Mouse (Mus musculus): ENCODE measurements around the gene Olfr1428. TPM values are rescaled to one million over a fixed set of nuclear protein-coding genes. Genes with fewer than 3 reads are reported as not detected.

Gene Olfr1428
- not detected in 2 replicates for polyA plus RNA-seq (2015; fragmentation: Nextera tagmentation; extraction: Ambion mirVana)

DNA sequence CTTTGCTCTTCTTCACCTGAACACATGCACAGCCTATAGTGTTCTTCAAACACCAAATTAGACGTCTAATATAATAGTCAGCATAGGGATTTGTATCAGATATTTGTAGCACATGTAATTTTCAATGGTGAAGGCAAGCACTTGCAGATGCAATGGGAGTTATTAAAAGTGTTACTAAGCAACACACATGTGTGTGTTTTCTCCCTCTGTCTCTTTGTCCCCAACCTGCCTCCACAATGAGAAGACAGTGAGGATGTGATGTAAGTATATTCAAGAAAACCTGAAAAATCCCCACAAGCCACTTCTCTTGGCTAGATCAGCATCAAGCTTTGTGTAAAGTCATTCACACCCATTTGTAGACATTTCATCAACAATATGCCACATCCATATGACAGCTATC, at the start of gene Olfr1428:
Gene Olfr1428 (minus strand): TSS at position 101 of the 400 bp plus-strand sequence.
- ATAC-seq (ENCODE audit: insufficient read depth, low FRiP score), result no peak
- Histone ChIP-seq H3K36me3 (ENCODE audit: control insufficient read depth, insufficient read depth, low read length) (no peaks in the 10 kb centered on the region), H3K9me3 (replicated peaks; ENCODE audit: control insufficient read depth, low read length) (no peaks in the 10 kb centered on the region), H3K27ac (ENCODE audit: low read length) (no peak within 1 kb of the TSS), H3K4me2 (ENCODE audit: low read depth, low read length) (no peak within 1 kb of the TSS), H3K4me3 (replicated peaks; ENCODE audit: low read length) (no peak within 1 kb of the TSS), H3K27me3 (ENCODE audit: control insufficient read depth, insufficient read depth, low read length) (no peaks in the 10 kb centered on the region), H3K4me1 (ENCODE audit: control insufficient read depth, insufficient read depth, low read length) (no peaks in the 10 kb centered on the region), H3K9ac (ENCODE audit: low read length) (no peak within 1 kb of the TSS)
- WGBS, result 71% methylated on average over 1 of the region's 1 CpGs

DNA sequence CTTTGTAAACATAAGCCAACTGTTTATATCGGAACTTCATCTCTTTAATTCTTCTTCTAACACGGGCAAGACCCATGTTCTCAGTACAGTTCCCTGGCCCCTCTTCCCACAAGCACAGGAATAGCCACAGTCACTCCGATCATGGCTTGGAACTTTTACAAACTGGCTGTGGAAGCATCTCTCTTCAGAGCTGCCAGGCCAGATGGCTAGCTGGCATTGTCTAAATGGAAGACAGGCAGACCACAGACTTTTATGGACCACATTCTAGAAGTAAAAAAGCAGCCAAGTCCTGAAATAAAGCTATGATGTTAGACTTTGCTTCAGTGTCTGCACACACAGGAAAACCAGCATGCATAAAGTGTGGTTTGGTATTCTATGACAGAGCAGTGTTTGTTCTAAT, 29.8 kb upstream of the Olfr1428 start:
- H3K36me3 ChIP-seq (ENCODE audit: control insufficient read depth, insufficient read depth, low read length), result no peaks in the 10 kb centered on the region
- ATAC-seq (ENCODE audit: insufficient read depth, low FRiP score), result no peak
- H3K27me3 ChIP-seq (ENCODE audit: control insufficient read depth, insufficient read depth, low read length), result no peaks in the 10 kb centered on the region
- H3K27ac ChIP-seq (ENCODE audit: low read length), result no peak overlapping the region
- H3K4me1 ChIP-seq (ENCODE audit: control insufficient read depth, insufficient read depth, low read length), result no peaks in the 10 kb centered on the region
- no peak overlapping the region for H3K4me3 ChIP-seq (replicated peaks; ENCODE audit: low read length)
- 79% methylated on average over 3 of the region's 3 CpGs for WGBS
- H3K4me2 ChIP-seq (ENCODE audit: low read depth, low read length), result no peak overlapping the region
- no peaks in the 10 kb centered on the region for H3K9me3 ChIP-seq (replicated peaks; ENCODE audit: control insufficient read depth, low read length)
- no peak overlapping the region for H3K9ac ChIP-seq (ENCODE audit: low read length)

DNA sequence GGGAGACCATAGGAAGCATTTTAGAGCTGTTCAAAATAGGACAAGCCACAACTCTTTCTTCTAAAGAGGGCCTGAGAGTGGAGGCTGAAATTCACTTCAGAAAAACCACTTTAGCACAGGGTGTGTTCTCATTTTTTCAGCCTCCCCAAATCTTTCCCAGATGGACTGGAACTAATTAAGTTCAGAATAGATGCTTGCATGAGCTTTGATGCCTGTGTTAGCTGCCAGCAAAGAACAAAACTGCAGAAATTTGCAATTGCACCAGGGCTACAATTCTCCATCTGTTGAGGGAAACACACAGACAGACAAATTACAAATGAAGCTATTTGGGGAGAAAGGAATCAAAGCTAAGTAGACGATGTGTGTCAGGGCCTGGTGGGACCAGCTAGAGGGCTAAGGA, 27.7 kb upstream of the Olfr1428 start:
- H3K9me3 ChIP-seq (replicated peaks; ENCODE audit: control insufficient read depth, low read length), result no peaks in the 10 kb centered on the region
- no peaks in the 10 kb centered on the region for H3K27me3 ChIP-seq (ENCODE audit: control insufficient read depth, insufficient read depth, low read length)
- H3K4me2 ChIP-seq (ENCODE audit: low read depth, low read length), result no peak overlapping the region
- H3K36me3 ChIP-seq (ENCODE audit: control insufficient read depth, insufficient read depth, low read length), result no peaks in the 10 kb centered on the region
- H3K4me3 ChIP-seq (replicated peaks; ENCODE audit: low read length), result no peak overlapping the region
- no peak overlapping the region for H3K27ac ChIP-seq (ENCODE audit: low read length)
- no peak for ATAC-seq (ENCODE audit: insufficient read depth, low FRiP score)
- no peaks in the 10 kb centered on the region for H3K4me1 ChIP-seq (ENCODE audit: control insufficient read depth, insufficient read depth, low read length)
- 73% methylated on average over 1 of the region's 1 CpGs for WGBS
- no peak overlapping the region for H3K9ac ChIP-seq (ENCODE audit: low read length)

DNA sequence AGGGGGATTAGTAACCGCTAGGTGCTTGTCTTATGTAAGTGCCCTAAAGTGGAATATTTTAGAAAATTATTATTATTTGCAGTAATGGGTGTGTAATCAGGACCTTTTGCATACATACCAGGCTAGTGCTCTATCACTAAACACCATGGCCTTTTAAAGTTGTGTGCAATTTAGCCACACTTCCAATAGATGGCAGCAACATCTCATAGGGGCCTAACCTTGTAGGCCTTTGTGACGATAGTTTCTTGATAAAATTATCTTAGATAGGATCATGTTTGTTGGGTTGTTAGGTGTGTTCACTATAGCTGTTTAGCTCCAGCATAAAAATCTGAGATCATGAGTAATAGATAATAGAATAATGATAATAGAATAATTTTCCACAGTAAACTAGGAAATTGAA, 18.6 kb upstream of the Olfr1428 start:
- H3K27ac ChIP-seq (ENCODE audit: low read length), result no peak overlapping the region

DNA sequence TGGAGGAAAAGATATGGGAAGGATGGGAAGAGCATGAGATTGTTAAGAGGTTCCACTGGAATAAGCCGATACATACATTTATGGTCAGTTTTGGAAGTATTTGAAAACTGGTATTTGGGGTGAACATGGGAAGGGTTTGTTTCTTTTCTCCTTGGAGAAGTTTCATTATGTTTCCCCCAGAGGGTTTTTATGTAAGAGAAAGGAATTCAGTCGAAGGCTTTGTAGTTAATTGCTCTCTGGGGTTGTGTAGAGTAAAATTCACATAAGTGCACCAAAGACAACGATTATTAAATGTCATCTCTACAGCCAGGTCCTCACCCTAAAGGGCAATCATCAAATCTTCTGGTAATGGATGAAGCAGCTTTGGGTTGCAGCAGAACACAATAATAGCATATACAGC, 7.4 kb upstream of the Olfr1428 start, which contains the start of gene Olfr76:
Gene Olfr76 (minus strand): TSS at position 101 of the 400 bp plus-strand sequence.
- no peaks in the 10 kb centered on the region for H3K9me3 ChIP-seq (replicated peaks; ENCODE audit: control insufficient read depth, low read length)
- H3K4me3 ChIP-seq (replicated peaks; ENCODE audit: low read length), result no peak within 1 kb of the TSS
- no peaks in the 10 kb centered on the region for H3K4me1 ChIP-seq (ENCODE audit: control insufficient read depth, insufficient read depth, low read length)
- WGBS, result 72% methylated on average over 3 of the region's 3 CpGs
- no peaks in the 10 kb centered on the region for H3K36me3 ChIP-seq (ENCODE audit: control insufficient read depth, insufficient read depth, low read length)
- no peak within 1 kb of the TSS for H3K9ac ChIP-seq (ENCODE audit: low read length)
- no peak within 1 kb of the TSS for H3K4me2 ChIP-seq (ENCODE audit: low read depth, low read length)
- no peaks in the 10 kb centered on the region for H3K27me3 ChIP-seq (ENCODE audit: control insufficient read depth, insufficient read depth, low read length)
- H3K27ac ChIP-seq (ENCODE audit: low read length), result no peak within 1 kb of the TSS
- ATAC-seq (ENCODE audit: insufficient read depth, low FRiP score), result no peak

More for the DNA sequence above, 18.6 kb upstream of the Olfr1428 start:
- Histone ChIP-seq H3K27me3 (ENCODE audit: control insufficient read depth, insufficient read depth, low read length) (no peaks in the 10 kb centered on the region), H3K36me3 (ENCODE audit: control insufficient read depth, insufficient read depth, low read length) (no peaks in the 10 kb centered on the region), H3K4me1 (ENCODE audit: control insufficient read depth, insufficient read depth, low read length) (no peaks in the 10 kb centered on the region), H3K9me3 (replicated peaks; ENCODE audit: control insufficient read depth, low read length) (no peaks in the 10 kb centered on the region), H3K9ac (ENCODE audit: low read length) (no peak overlapping the region), H3K4me2 (ENCODE audit: low read depth, low read length) (no peak overlapping the region), H3K4me3 (replicated peaks; ENCODE audit: low read length) (no peak overlapping the region)
- no peak for ATAC-seq (ENCODE audit: insufficient read depth, low FRiP score)
- 26% methylated on average over 2 of the region's 2 CpGs for WGBS

DNA sequence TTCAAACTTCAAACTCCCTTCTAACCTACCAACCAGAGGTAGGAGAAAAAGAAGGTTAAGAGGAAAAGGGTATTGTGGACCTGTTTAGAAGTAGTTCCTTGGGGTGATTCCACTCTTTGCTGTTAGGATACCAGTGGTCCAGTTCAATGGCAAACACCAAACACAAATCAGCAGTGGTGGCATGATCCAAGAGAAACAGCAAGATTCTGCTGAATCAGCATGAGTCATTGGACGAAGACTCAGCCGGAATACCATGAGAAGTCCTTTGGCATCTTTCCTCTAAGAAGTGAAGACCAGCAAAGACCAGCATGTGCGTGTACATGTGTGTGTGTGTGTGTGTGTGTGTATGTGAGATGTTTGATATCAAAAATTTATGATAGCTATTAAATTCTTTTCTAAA, 767 bp upstream of the Olfr1428 start:
- 86% methylated on average over 3 of the region's 3 CpGs for WGBS
- Histone ChIP-seq H3K27me3 (ENCODE audit: control insufficient read depth, insufficient read depth, low read length) (no peaks in the 10 kb centered on the region), H3K36me3 (ENCODE audit: control insufficient read depth, insufficient read depth, low read length) (no peaks in the 10 kb centered on the region), H3K4me1 (ENCODE audit: control insufficient read depth, insufficient read depth, low read length) (no peaks in the 10 kb centered on the region), H3K9me3 (replicated peaks; ENCODE audit: control insufficient read depth, low read length) (no peaks in the 10 kb centered on the region), H3K4me2 (ENCODE audit: low read depth, low read length) (no peak overlapping the region), H3K27ac (ENCODE audit: low read length) (no peak overlapping the region), H3K9ac (ENCODE audit: low read length) (no peak overlapping the region), H3K4me3 (replicated peaks; ENCODE audit: low read length) (no peak overlapping the region)
- no peak for ATAC-seq (ENCODE audit: insufficient read depth, low FRiP score)

DNA sequence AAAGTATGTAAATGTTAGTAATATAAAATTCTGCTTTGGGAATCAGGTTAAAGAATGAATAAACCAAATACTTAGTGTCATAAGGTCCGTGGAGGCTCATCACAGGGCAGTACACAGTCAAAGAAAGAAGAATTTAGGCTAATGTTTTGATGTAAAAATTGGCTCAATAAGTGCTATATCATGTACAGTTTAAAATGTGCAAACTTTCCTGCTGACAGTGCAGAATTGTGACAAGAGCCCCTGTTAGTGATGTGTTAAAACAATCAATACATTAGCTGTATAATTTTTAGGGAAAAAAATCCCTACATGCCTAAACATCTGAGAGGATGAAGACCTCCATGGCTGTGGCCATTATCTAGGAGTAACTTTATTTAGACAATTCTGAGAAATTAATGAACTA, 1.9 kb downstream of the Olfr1428 start:
- WGBS, result 42% methylated on average over 1 of the region's 1 CpGs
- H3K4me2 ChIP-seq (ENCODE audit: low read depth, low read length), result no peak overlapping the region

DNA sequence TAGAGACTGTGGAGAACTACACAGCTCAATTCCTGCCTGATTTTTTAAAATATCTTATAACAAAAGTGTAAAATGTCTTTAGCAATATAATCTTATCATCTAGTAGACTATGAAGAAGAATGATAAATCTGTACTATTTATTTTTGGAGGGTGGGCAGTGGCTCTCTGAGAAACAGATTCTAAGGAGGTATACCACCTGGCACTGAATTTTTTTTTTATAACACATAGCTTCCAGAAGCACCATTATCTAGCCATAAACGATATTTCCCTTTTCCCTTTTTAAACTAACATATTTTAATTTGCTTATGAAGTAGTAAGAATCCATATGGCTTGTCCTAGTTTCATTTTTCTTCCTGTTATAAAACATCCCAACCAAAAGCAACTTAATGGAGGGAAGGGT, 11.2 kb downstream of the Olfr1428 start:
- no peak overlapping the region for H3K4me2 ChIP-seq (ENCODE audit: low read depth, low read length)
- no peaks in the 10 kb centered on the region for H3K4me1 ChIP-seq (ENCODE audit: control insufficient read depth, insufficient read depth, low read length)
- H3K27ac ChIP-seq (ENCODE audit: low read length), result no peak overlapping the region
- no peak for ATAC-seq (ENCODE audit: insufficient read depth, low FRiP score)
- no peak overlapping the region for H3K9ac ChIP-seq (ENCODE audit: low read length)
- 54% methylated on average over 1 of the region's 1 CpGs for WGBS
- no peak overlapping the region for H3K4me3 ChIP-seq (replicated peaks; ENCODE audit: low read length)
- H3K27me3 ChIP-seq (ENCODE audit: control insufficient read depth, insufficient read depth, low read length), result no peaks in the 10 kb centered on the region
- no peaks in the 10 kb centered on the region for H3K9me3 ChIP-seq (replicated peaks; ENCODE audit: control insufficient read depth, low read length)
- H3K36me3 ChIP-seq (ENCODE audit: control insufficient read depth, insufficient read depth, low read length), result no peaks in the 10 kb centered on the region

More for the DNA sequence above, 1.9 kb downstream of the Olfr1428 start:
- Histone ChIP-seq H3K4me1 (ENCODE audit: control insufficient read depth, insufficient read depth, low read length) (no peaks in the 10 kb centered on the region), H3K27me3 (ENCODE audit: control insufficient read depth, insufficient read depth, low read length) (no peaks in the 10 kb centered on the region), H3K27ac (ENCODE audit: low read length) (no peak overlapping the region), H3K36me3 (ENCODE audit: control insufficient read depth, insufficient read depth, low read length) (no peaks in the 10 kb centered on the region), H3K9me3 (replicated peaks; ENCODE audit: control insufficient read depth, low read length) (no peaks in the 10 kb centered on the region), H3K4me3 (replicated peaks; ENCODE audit: low read length) (no peak overlapping the region), H3K9ac (ENCODE audit: low read length) (no peak overlapping the region)
- no peak for ATAC-seq (ENCODE audit: insufficient read depth, low FRiP score)

DNA sequence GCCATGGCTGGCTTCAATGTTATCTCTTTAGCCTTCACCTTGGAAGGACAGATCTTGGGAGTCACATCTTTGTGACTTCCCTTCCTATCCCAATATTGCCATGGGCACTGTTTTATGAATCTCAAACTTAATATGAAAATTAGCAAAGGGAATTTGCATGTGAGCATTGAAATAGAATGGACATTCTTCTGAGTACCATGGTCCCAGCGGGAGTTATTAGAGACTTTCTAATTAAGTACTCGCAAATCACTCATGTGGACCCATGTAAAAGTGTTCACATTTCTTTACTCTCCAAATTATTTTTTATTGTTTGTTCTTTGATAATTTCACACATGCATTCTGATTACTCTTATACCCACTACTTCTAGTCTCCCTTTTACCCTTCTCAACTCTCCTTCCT, 12.5 kb downstream of the Olfr1428 start, which contains the start of gene Olfr1427:
Gene Olfr1427 (minus strand): TSS at position 101 of the 400 bp plus-strand sequence.
- H3K4me2 ChIP-seq (ENCODE audit: low read depth, low read length), result no peak within 1 kb of the TSS
- 98% methylated on average over 2 of the region's 2 CpGs for WGBS

DNA sequence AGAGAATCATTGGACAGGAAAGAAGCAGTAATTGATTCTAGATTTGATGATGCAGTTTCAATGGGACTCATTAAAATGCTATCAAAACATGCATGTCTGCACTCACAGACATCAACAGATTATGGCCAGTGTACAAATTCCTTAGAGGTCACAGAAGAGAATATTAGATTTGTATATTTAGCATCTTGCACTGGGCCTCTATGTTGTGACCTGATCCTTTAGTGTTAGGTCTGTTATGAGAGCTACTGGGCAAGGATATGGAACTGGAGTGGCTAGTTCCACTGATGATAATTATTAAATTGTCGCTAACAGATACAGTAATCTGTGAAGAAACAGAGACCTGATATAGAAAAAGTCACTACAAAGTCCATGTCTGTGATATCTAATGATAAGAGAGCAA, 23.8 kb downstream of the Olfr1428 start, which contains the start of gene Olfr1426:
Gene Olfr1426 (minus strand): TSS at position 101 of the 400 bp plus-strand sequence.
- Histone ChIP-seq H3K4me3 (replicated peaks; ENCODE audit: low read length) (no peak within 1 kb of the TSS), H3K36me3 (ENCODE audit: control insufficient read depth, insufficient read depth, low read length) (no peaks in the 10 kb centered on the region), H3K27me3 (ENCODE audit: control insufficient read depth, insufficient read depth, low read length) (no peaks in the 10 kb centered on the region), H3K9ac (ENCODE audit: low read length) (no peak within 1 kb of the TSS), H3K9me3 (replicated peaks; ENCODE audit: control insufficient read depth, low read length) (no peaks in the 10 kb centered on the region), H3K4me1 (ENCODE audit: control insufficient read depth, insufficient read depth, low read length) (no peaks in the 10 kb centered on the region), H3K27ac (ENCODE audit: low read length) (no peak within 1 kb of the TSS), H3K4me2 (ENCODE audit: low read depth, low read length) (no peak within 1 kb of the TSS)
- WGBS, result 74% methylated on average over 1 of the region's 1 CpGs
- ATAC-seq (ENCODE audit: insufficient read depth, low FRiP score), result no peak

More for the DNA sequence above, 12.5 kb downstream of the Olfr1428 start, which contains the start of gene Olfr1427:
- no peaks in the 10 kb centered on the region for H3K27me3 ChIP-seq (ENCODE audit: control insufficient read depth, insufficient read depth, low read length)
- H3K36me3 ChIP-seq (ENCODE audit: control insufficient read depth, insufficient read depth, low read length), result no peaks in the 10 kb centered on the region
- no peak within 1 kb of the TSS for H3K4me3 ChIP-seq (replicated peaks; ENCODE audit: low read length)
- H3K9me3 ChIP-seq (replicated peaks; ENCODE audit: control insufficient read depth, low read length), result no peaks in the 10 kb centered on the region
- H3K27ac ChIP-seq (ENCODE audit: low read length), result no peak within 1 kb of the TSS
- H3K4me1 ChIP-seq (ENCODE audit: control insufficient read depth, insufficient read depth, low read length), result no peaks in the 10 kb centered on the region
- no peak within 1 kb of the TSS for H3K9ac ChIP-seq (ENCODE audit: low read length)
- no peak for ATAC-seq (ENCODE audit: insufficient read depth, low FRiP score)
